Mouse (Mus musculus) forebrain, embryonic 10.5 days (tissue): ENCODE results near the gene Flcn. TPM values are rescaled to one million over a fixed set of nuclear protein-coding genes. Genes with fewer than 3 reads are reported as not detected.
A peak's percentile ranks its signal among the peaks of the same experiment; 100 is the strongest.

Source experiments
- DNase-seq: peaks from one replicate; pipeline ENCODE4 v3.0.0-alpha.2; 2017; ENCODE audit warnings: low spot score; ENCODE audit errors: extremely low spot score
- H3K27ac ChIP-seq: fragments of 300-500 bp; sonication (generic); 2 replicates; pipeline ENCODE4 v1.5.1; 2016; ENCODE audit warnings: mild to moderate bottlenecking
- H3K27me3 ChIP-seq: fragments of 300-500 bp; sonication (generic); 2 replicates; pipeline ENCODE4 v1.6.1; 2016; ENCODE audit warnings: mild to moderate bottlenecking; ENCODE audit not compliant: poor library complexity, severe bottlenecking
- H3K36me3 ChIP-seq: fragments of 300-500 bp; sonication (generic); replicated peaks from 2 replicates; pipeline ENCODE4 v1.6.1; 2016; ENCODE audit warnings: mild to moderate bottlenecking, moderate library complexity
- H3K4me1 ChIP-seq: fragments of 300-500 bp; sonication (generic); 2 replicates; pipeline ENCODE4 v1.6.1; 2016
- H3K4me3 ChIP-seq: fragments of 300-500 bp; sonication (generic); 2 replicates; pipeline ENCODE4 v1.5.1; 2016; ENCODE audit warnings: mild to moderate bottlenecking, moderate library complexity
- H3K9me3 ChIP-seq: fragments of 300-500 bp; sonication (generic); 2 replicates; pipeline ENCODE4 v1.6.1; 2016; ENCODE audit warnings: mild to moderate bottlenecking, moderate library complexity
- WGBS: fragments of 180-500 bp; shearing (Covaris S2); methylation state at CpG from one replicate; pipeline ENCODE4 v1.1.7; 2016; 5-methylcytosine and 5-hydroxymethylcytosine counted together
- polyA plus RNA-seq: library from polyadenylated mRNA; unstranded; fragments of >200 nt; fragmentation: Nextera tagmentation; extraction: Ambion mirVana; gene quantifications from 2 replicates; pipeline ENCODE4 v1.2.1, GENCODE M21; 2016

Gene Flcn
- polyA plus RNA-seq, 1 experiment from 2014 or later: 30.9 TPM

GRCm38 (mm10) chr11:59800412-59800811, 9.4 kb downstream of the Flcn start:
- Histone ChIP-seq H3K27me3 (no peaks in the 10 kb centered on the region), H3K9me3 (no peaks in the 10 kb centered on the region), H3K36me3 (peaks cover 100% of the 10 kb centered on the region), H3K4me1 (no peaks in the 10 kb centered on the region), H3K4me3 (no peak overlapping the region), H3K27ac (no peak overlapping the region)
- DNase-seq: no peak
- 95% methylated on average over 10 of the region's 10 CpGs for WGBS

- H3K9me3 ChIP-seq: no peaks in the 10 kb centered on the region
- no peaks in the 10 kb centered on the region for H3K4me1 ChIP-seq
- DNase-seq: no peak
- peaks cover 4% of the 10 kb centered on the region; the same call in 1 of the 2 replicates for H3K27me3 ChIP-seq
- H3K27ac ChIP-seq: no peak overlapping the region
- 93% methylated on average over 6 of the region's 6 CpGs for WGBS
- no peak overlapping the region for H3K4me3 ChIP-seq
- H3K36me3 ChIP-seq: peaks cover 76% of the 10 kb centered on the region
Measured at GRCm38 (mm10) chr11:59793390-59793789, 16.4 kb downstream of the Flcn start.

GRCm38 (mm10) chr11:59789311-59789710, 20.5 kb downstream of the Flcn start:
- H3K27ac ChIP-seq: no peak overlapping the region
- 95% methylated on average over 1 of the region's 1 CpGs for WGBS
- peaks cover 25% of the 10 kb centered on the region for H3K27me3 ChIP-seq
- peaks cover 35% of the 10 kb centered on the region for H3K36me3 ChIP-seq
- H3K4me3 ChIP-seq: no peak overlapping the region
- H3K9me3 ChIP-seq: no peaks in the 10 kb centered on the region
- no peak for DNase-seq
- H3K4me1 ChIP-seq: peaks cover 16% of the 10 kb centered on the region

GRCm38 (mm10) chr11:59787199-59787781, 22.5 kb downstream of the Flcn start, which contains the start of gene Pld6:
Gene Pld6, minus strand, starts transcription at chr11:59787645.
- peak; percentile 69 for DNase-seq
- under 1% methylated on average over 51 of the region's 51 CpGs for WGBS
- H3K9me3 ChIP-seq: no peaks in the 10 kb centered on the region
- peak within 1 kb of the TSS; percentile 78 for H3K27ac ChIP-seq
- H3K4me3 ChIP-seq: peak within 1 kb of the TSS; percentile 62
- H3K4me1 ChIP-seq: peaks cover 19% of the 10 kb centered on the region
- H3K27me3 ChIP-seq: peaks cover 25% of the 10 kb centered on the region
- peaks cover 15% of the 10 kb centered on the region for H3K36me3 ChIP-seq

GRCm38 (mm10) chr11:59786444-59787198, 23.2 kb downstream of the Flcn start:
- no peak for DNase-seq
- 59% methylated on average over 15 of the region's 15 CpGs for WGBS
- H3K27ac ChIP-seq: peak overlapping the region; percentile 78
- peaks cover 8% of the 10 kb centered on the region for H3K36me3 ChIP-seq
- H3K9me3 ChIP-seq: no peaks in the 10 kb centered on the region
- H3K4me1 ChIP-seq: peaks cover 25% of the 10 kb centered on the region
- H3K27me3 ChIP-seq: peaks cover 25% of the 10 kb centered on the region
- peak overlapping the region; percentile 62 for H3K4me3 ChIP-seq

- H3K4me3 ChIP-seq: no peak overlapping the region
- peaks cover 4% of the 10 kb centered on the region for H3K36me3 ChIP-seq
- H3K27ac ChIP-seq: no peak overlapping the region
- peaks cover 25% of the 10 kb centered on the region for H3K4me1 ChIP-seq
- WGBS: 94% methylated on average over 6 of the region's 6 CpGs
- H3K27me3 ChIP-seq: peaks cover 23% of the 10 kb centered on the region
- H3K9me3 ChIP-seq: no peaks in the 10 kb centered on the region
- DNase-seq: no peak
Measured at GRCm38 (mm10) chr11:59783591-59783990, 26.2 kb downstream of the Flcn start.

GRCm38 (mm10) chr11:59782091-59782590, 27.7 kb downstream of the Flcn start:
- DNase-seq: no peak
- no peaks in the 10 kb centered on the region for H3K9me3 ChIP-seq
- peaks cover 19% of the 10 kb centered on the region for H3K4me1 ChIP-seq
- 70% methylated on average over 7 of the region's 7 CpGs for WGBS
- H3K27ac ChIP-seq: no peak overlapping the region
- H3K36me3 ChIP-seq: peaks cover 17% of the 10 kb centered on the region
- H3K27me3 ChIP-seq: peaks cover 12% of the 10 kb centered on the region
- H3K4me3 ChIP-seq: no peak overlapping the region

- Histone ChIP-seq H3K9me3 (no peaks in the 10 kb centered on the region), H3K4me1 (peaks cover 13% of the 10 kb centered on the region), H3K4me3 (no peak overlapping the region), H3K27me3 (no peaks in the 10 kb centered on the region), H3K27ac (no peak overlapping the region), H3K36me3 (peaks cover 36% of the 10 kb centered on the region)
- WGBS: 91% methylated on average over 4 of the region's 4 CpGs
- no peak for DNase-seq
Measured at GRCm38 (mm10) chr11:59780241-59780640, 29.6 kb downstream of the Flcn start.

GRCm38 (mm10) chr11:59779406-59779805, 30.4 kb downstream of the Flcn start:
- WGBS: 86% methylated on average over 4 of the region's 4 CpGs
- H3K9me3 ChIP-seq: no peaks in the 10 kb centered on the region
- no peak overlapping the region for H3K4me3 ChIP-seq
- peaks cover 43% of the 10 kb centered on the region for H3K36me3 ChIP-seq
- no peaks in the 10 kb centered on the region for H3K27me3 ChIP-seq
- H3K27ac ChIP-seq: no peak overlapping the region
- no peak for DNase-seq
- peaks cover 10% of the 10 kb centered on the region for H3K4me1 ChIP-seq

GRCm38 (mm10) chr11:59778874-59779223, 31.0 kb downstream of the Flcn start:
- Histone ChIP-seq H3K4me1 (peaks cover 7% of the 10 kb centered on the region), H3K36me3 (peaks cover 49% of the 10 kb centered on the region), H3K9me3 (no peaks in the 10 kb centered on the region), H3K27ac (no peak overlapping the region), H3K27me3 (no peaks in the 10 kb centered on the region), H3K4me3 (no peak overlapping the region)
- WGBS: 73% methylated on average over 1 of the region's 1 CpGs
- no peak for DNase-seq

GRCm38 (mm10) chr11:59778181-59778873, 31.5 kb downstream of the Flcn start:
- Histone ChIP-seq H3K4me1 (peaks cover 7% of the 10 kb centered on the region), H3K9me3 (no peaks in the 10 kb centered on the region), H3K4me3 (no peak overlapping the region), H3K27me3 (no peaks in the 10 kb centered on the region), H3K27ac (no peak overlapping the region), H3K36me3 (peaks cover 54% of the 10 kb centered on the region)
- 51% methylated on average over 9 of the region's 9 CpGs for WGBS
- peak; percentile 71 for DNase-seq

GRCm38 (mm10) chr11:59777259-59777658, 32.6 kb downstream of the Flcn start:
- H3K4me3 ChIP-seq: no peak overlapping the region
- DNase-seq: no peak
- no peaks in the 10 kb centered on the region for H3K9me3 ChIP-seq
- H3K27ac ChIP-seq: no peak overlapping the region
- H3K4me1 ChIP-seq: peaks cover 6% of the 10 kb centered on the region
- no peaks in the 10 kb centered on the region for H3K27me3 ChIP-seq
- 87% methylated on average over 5 of the region's 5 CpGs for WGBS
- H3K36me3 ChIP-seq: peaks cover 65% of the 10 kb centered on the region
